Mouse (Mus musculus) limb, embryonic 14.5 days (tissue): ENCODE data around the gene Rnf6. TPM values are rescaled to one million over a fixed set of nuclear protein-coding genes. Genes with fewer than 3 reads are reported as not detected.

Source experiments
- ATAC-seq: fragments of 200-750 bp; cut with Nextera tagmentation; 2 replicates; pipeline ENCODE4 v1.8.0; 2017; ENCODE audit warnings: low read depth, moderate number of reproducible peaks, moderate TSS enrichment; ENCODE audit not compliant: low FRiP score
- DNase-seq: peaks from one replicate; pipeline ENCODE4 v3.0.0-alpha.2; 2015; ENCODE audit warnings: low spot score
- H3K27ac ChIP-seq: fragments of 300-500 bp; sonication (generic); replicated peaks from 2 replicates; pipeline ENCODE4 v1.5.1; 2014; ENCODE audit warnings: low read depth, mild to moderate bottlenecking, low read length, moderate library complexity, mixed read lengths
- H3K27me3 ChIP-seq: fragments of 300-500 bp; sonication (generic); 2 replicates; pipeline ENCODE4 v1.6.1; 2014; ENCODE audit warnings: low read length, mixed read lengths; ENCODE audit not compliant: control insufficient read depth, insufficient read depth
- H3K36me3 ChIP-seq: fragments of 300-500 bp; sonication (generic); 2 replicates; pipeline ENCODE4 v1.6.1; 2014; ENCODE audit warnings: mild to moderate bottlenecking, low read length, moderate library complexity, mixed read lengths; ENCODE audit not compliant: control insufficient read depth, insufficient read depth
- H3K4me1 ChIP-seq: fragments of 300-500 bp; sonication (generic); 2 replicates; pipeline ENCODE4 v1.6.1; 2014; ENCODE audit warnings: antibody characterized with exemption, low read length, mixed read lengths; ENCODE audit not compliant: control insufficient read depth, insufficient read depth
- H3K4me2 ChIP-seq: fragments of 300-500 bp; sonication (generic); replicated peaks from 2 replicates; pipeline ENCODE4 v1.6.1; 2014; ENCODE audit warnings: low read depth, mild to moderate bottlenecking, low read length, moderate library complexity; ENCODE audit not compliant: severe bottlenecking
- H3K4me3 ChIP-seq: fragments of 300-500 bp; sonication (generic); replicated peaks from 2 replicates; pipeline ENCODE4 v1.5.1; 2014; ENCODE audit warnings: low read length
- H3K9ac ChIP-seq: fragments of 300-500 bp; sonication (generic); 2 replicates; pipeline ENCODE4 v1.6.1; 2014; ENCODE audit warnings: mild to moderate bottlenecking, low read depth, low read length, moderate library complexity; ENCODE audit not compliant: severe bottlenecking
- H3K9me3 ChIP-seq: fragments of 300-500 bp; sonication (generic); 2 replicates; pipeline ENCODE4 v1.6.1; 2016; ENCODE audit warnings: low read length; ENCODE audit not compliant: control insufficient read depth
- POLR2A ChIP-seq: fragments of 200-500 bp; IDR thresholded peaks from 2 replicates; pipeline ENCODE4 v1.8.0; 2012; ENCODE audit warnings: inconsistent platforms, mild to moderate bottlenecking, moderate library complexity, borderline replicate concordance; ENCODE audit not compliant: insufficient read depth, insufficient read length; ENCODE audit errors: extremely low read depth
- WGBS: fragments of 180-500 bp; shearing (Covaris S2); extraction: QIAGEN DNeasy Blood & Tissue Kit; methylation state at CpG from one replicate; pipeline ENCODE4 v1.1.7; 2014; 5-methylcytosine and 5-hydroxymethylcytosine counted together
- polyA plus RNA-seq, 2 experiments: library from polyadenylated mRNA; depleted of rRNA in 1 of 2; stranded (reverse) in 1 of 2; unstranded in 1 of 2; fragments of >200 nt; fragmentation: Nextera tagmentation in 1 of 2; extraction: Ambion mirVana in 1 of 2; gene quantifications; 2 replicates each; pipeline versions ENCODE4 v1.2.1 to v1.2.3; 2012 to 2014

Rnf6 gene
- polyA plus RNA-seq, 2 experiments: 25.4 to 37.8 TPM

GRCm38 (mm10) chr5:146234336-146234735 is 13.0 kb upstream of the Rnf6 start:
- Histone ChIP-seq H3K27me3 (no peaks in the 10 kb centered on the region), H3K27ac (no peak overlapping the region), H3K4me2 (no peak overlapping the region), H3K4me1 (peaks cover 4% of the 10 kb centered on the region; the same call in 1 of the 2 replicates), H3K9me3 (no peaks in the 10 kb centered on the region), H3K36me3 (no peaks in the 10 kb centered on the region), H3K4me3 (no peak overlapping the region), H3K9ac (no peak overlapping the region)
- 93% methylated on average over 1 of the region's 1 CpGs for WGBS
- ATAC-seq (no peak), DNase-seq (no peak)
- no peak for TF ChIP-seq POLR2A

GRCm38 (mm10) chr5:146232816-146233215 is 11.5 kb upstream of the Rnf6 start:
- Histone ChIP-seq H3K27ac (no peak overlapping the region), H3K9ac (no peak overlapping the region), H3K4me3 (peak overlapping the region; percentile 77; the same call in 1 of the 2 replicates), H3K36me3 (no peaks in the 10 kb centered on the region), H3K27me3 (no peaks in the 10 kb centered on the region), H3K4me1 (peaks cover 4% of the 10 kb centered on the region; the same call in 1 of the 2 replicates), H3K9me3 (no peaks in the 10 kb centered on the region), H3K4me2 (peak overlapping the region; percentile 85)
- TF ChIP-seq POLR2A: no peak
- WGBS: 64% methylated on average over 11 of the region's 11 CpGs
- ATAC-seq (no peak), DNase-seq (no peak)

GRCm38 (mm10) chr5:146232056-146232675 is 10.8 kb upstream of the Rnf6 start:
- no peaks in the 10 kb centered on the region for H3K36me3 ChIP-seq
- WGBS: 42% methylated on average over 6 of the region's 6 CpGs
- DNase-seq: no peak
- peak overlapping the region; percentile 77 for H3K4me3 ChIP-seq
- H3K4me1 ChIP-seq: peaks cover 4% of the 10 kb centered on the region; the same call in 1 of the 2 replicates
- TF ChIP-seq POLR2A: no peak
- H3K9ac ChIP-seq: peak overlapping the region; percentile 89
- H3K27ac ChIP-seq: no peak overlapping the region
- H3K9me3 ChIP-seq: no peaks in the 10 kb centered on the region
- peak overlapping the region; percentile 85 for H3K4me2 ChIP-seq
- no peaks in the 10 kb centered on the region for H3K27me3 ChIP-seq
- no peak for ATAC-seq

GRCm38 (mm10) chr5:146231655-146231996 is 10.3 kb upstream of the Rnf6 start:
- Histone ChIP-seq H3K4me3 (peak overlapping the region; percentile 77), H3K4me2 (peak overlapping the region; percentile 85), H3K9ac (peak overlapping the region; percentile 89), H3K9me3 (no peaks in the 10 kb centered on the region), H3K4me1 (peaks cover 4% of the 10 kb centered on the region; the same call in 1 of the 2 replicates), H3K36me3 (no peaks in the 10 kb centered on the region), H3K27me3 (no peaks in the 10 kb centered on the region), H3K27ac (peak overlapping the region; percentile 96)
- TF ChIP-seq POLR2A: no peak
- under 1% methylated on average over 19 of the region's 19 CpGs for WGBS
- DNase-seq (no peak), ATAC-seq (no peak)

GRCm38 (mm10) chr5:146230864-146231654 is 9.7 kb upstream of the Rnf6 start, which contains the start of gene Cdk8:
Cdk8 (plus strand) TSS chr5:146231230.
- Histone ChIP-seq H3K9me3 (no peaks in the 10 kb centered on the region), H3K4me3 (peak within 1 kb of the TSS; percentile 77), H3K4me2 (peak within 1 kb of the TSS; percentile 85), H3K27me3 (no peaks in the 10 kb centered on the region), H3K4me1 (peaks cover 4% of the 10 kb centered on the region; the same call in 1 of the 2 replicates), H3K27ac (peak within 1 kb of the TSS; percentile 96), H3K36me3 (no peaks in the 10 kb centered on the region), H3K9ac (peak within 1 kb of the TSS; percentile 89)
- peak; percentile 91 for ATAC-seq
- WGBS: under 1% methylated on average over 40 of the region's 102 CpGs
- TF ChIP-seq POLR2A: peak; percentile 72; the same call in 1 of the 2 replicates
- DNase-seq: peak; percentile 98
